Mouse (Mus musculus) midbrain, embryonic 13.5 days (tissue): ENCODE data around the gene Gpr75. TPM values are rescaled to one million over a fixed set of nuclear protein-coding genes. Genes with fewer than 3 reads are reported as not detected.

Source experiments
- polyA plus RNA-seq: library from polyadenylated mRNA; unstranded; fragments of >200 nt; fragmentation: Nextera tagmentation; extraction: Ambion mirVana; gene quantifications from 2 replicates; pipeline ENCODE4 v1.2.1, GENCODE M21; 2015

Gene Gpr75
- polyA plus RNA-seq, 1 experiment from 2014 or later: 3.2 TPM

Other genes starting within 250 kb of the Gpr75 start
- 13.1 and 14.8 TPM in 2 replicates for gene Acyp2, start 235.8 kb upstream of the Gpr75 start, polyA plus RNA-seq
- gene Psme4, start 113.6 kb upstream of the Gpr75 start, polyA plus RNA-seq: 24.7 and 24.9 TPM in 2 replicates
- gene Asb3, start 58 bp downstream of the Gpr75 start, polyA plus RNA-seq: 31.8 and 33.0 TPM in 2 replicates
- gene Erlec1, start 69.0 kb downstream of the Gpr75 start, polyA plus RNA-seq: 11.5 and 12.3 TPM in 2 replicates
- 21.9 and 23.1 TPM in 2 replicates for gene Chac2, start 101.0 kb downstream of the Gpr75 start, polyA plus RNA-seq